Mouse (Mus musculus): ENCODE measurements around the gene Stx1a. TPM values are rescaled to one million over a fixed set of nuclear protein-coding genes. Genes with fewer than 3 reads are reported as not detected.
A peak's percentile ranks its signal among the peaks of the same experiment; 100 is the strongest.

Stx1a gene
- 5.5 and 5.8 TPM in 2 replicates for polyA plus RNA-seq (2015; fragmentation: Nextera tagmentation; extraction: Ambion mirVana)

GRCm38 (mm10) chr5:135023344-135024173 lies at the start of gene Stx1a:
Gene Stx1a (plus strand): TSS chr5:135023482.
- Histone ChIP-seq H3K27ac (ENCODE audit: low read length) (peak within 1 kb of the TSS; percentile 54), H3K27me3 (replicated peaks; ENCODE audit: insufficient read depth, low read length) (no peaks in the 10 kb centered on the region), H3K4me2 (replicated peaks; ENCODE audit: low read depth, low read length) (peak within 1 kb of the TSS; percentile 78), H3K4me1 (ENCODE audit: insufficient read depth, low read depth, low read length) (peaks cover 13% of the 10 kb centered on the region; the same call in 1 of the 2 replicates), H3K4me3 (ENCODE audit: low read depth, low read length) (peak within 1 kb of the TSS; percentile 60), H3K36me3 (ENCODE audit: insufficient read depth, low read length) (no peaks in the 10 kb centered on the region), H3K9ac (replicated peaks; ENCODE audit: low read depth) (peak within 1 kb of the TSS; percentile 44), H3K9me3 (ENCODE audit: low read length) (no peaks in the 10 kb centered on the region)
- WGBS = under 1% methylated on average over 57 of the region's 61 CpGs
- peak; percentile 86 for ATAC-seq
- peak; percentile 95 for DNase-seq (ENCODE audit: low spot score)
- peak; percentile 15; the same call in 1 of the 2 replicates for TF ChIP-seq CTCF (IDR thresholded peaks at IDR 0.05)
- TF ChIP-seq EP300 (IDR thresholded peaks at IDR 0.05) = no peak

GRCm38 (mm10) chr5:134973526-134973925 lies 49.8 kb upstream of the Stx1a start:
- TF ChIP-seq CTCF (IDR thresholded peaks at IDR 0.05) (no peak), EP300 (IDR thresholded peaks at IDR 0.05) (no peak)
- peak; percentile 43 for DNase-seq (ENCODE audit: low spot score)
- WGBS = 56% methylated on average over 7 of the region's 7 CpGs
- H3K4me1 ChIP-seq (ENCODE audit: insufficient read depth, low read depth, low read length) = peaks cover 3% of the 10 kb centered on the region; the same call in 1 of the 2 replicates
- H3K27ac ChIP-seq (ENCODE audit: low read length) = peak overlapping the region; percentile 68
- no peaks in the 10 kb centered on the region for H3K9me3 ChIP-seq (ENCODE audit: low read length)
- no peaks in the 10 kb centered on the region for H3K36me3 ChIP-seq (ENCODE audit: insufficient read depth, low read length)
- no peak overlapping the region for H3K9ac ChIP-seq (replicated peaks; ENCODE audit: low read depth)
- no peak overlapping the region for H3K4me2 ChIP-seq (replicated peaks; ENCODE audit: low read depth, low read length)
- no peaks in the 10 kb centered on the region for H3K27me3 ChIP-seq (replicated peaks; ENCODE audit: insufficient read depth, low read length)
- no peak overlapping the region for H3K4me3 ChIP-seq (ENCODE audit: low read depth, low read length)
- no peak for ATAC-seq

- no peaks in the 10 kb centered on the region for H3K36me3 ChIP-seq (ENCODE audit: insufficient read depth, low read length)
- DNase-seq (ENCODE audit: low spot score) (peak; percentile 80), ATAC-seq (peak; percentile 87)
- TF ChIP-seq CTCF (IDR thresholded peaks at IDR 0.05) (no peak), EP300 (IDR thresholded peaks at IDR 0.05) (peak; percentile 87)
- no peak overlapping the region for H3K9ac ChIP-seq (replicated peaks; ENCODE audit: low read depth)
- peaks cover 3% of the 10 kb centered on the region; the same call in 1 of the 2 replicates for H3K4me1 ChIP-seq (ENCODE audit: insufficient read depth, low read depth, low read length)
- no peaks in the 10 kb centered on the region for H3K9me3 ChIP-seq (ENCODE audit: low read length)
- no peaks in the 10 kb centered on the region for H3K27me3 ChIP-seq (replicated peaks; ENCODE audit: insufficient read depth, low read length)
- 4% methylated on average over 7 of the region's 7 CpGs for WGBS
- peak overlapping the region; percentile 72 for H3K27ac ChIP-seq (ENCODE audit: low read length)
- no peak overlapping the region for H3K4me3 ChIP-seq (ENCODE audit: low read depth, low read length)
- H3K4me2 ChIP-seq (replicated peaks; ENCODE audit: low read depth, low read length) = 0 out of 2 replicates have a peak overlapping the region, but pooled peaks have one; percentile 17
Observed at GRCm38 (mm10) chr5:134974294-134974693, 49.0 kb upstream of the Stx1a start.

- H3K9me3 ChIP-seq (ENCODE audit: low read length) = no peaks in the 10 kb centered on the region
Observed at GRCm38 (mm10) chr5:134974921-134975320, 48.4 kb upstream of the Stx1a start.

GRCm38 (mm10) chr5:134976164-134976563 lies 47.1 kb upstream of the Stx1a start:
- H3K9me3 ChIP-seq (ENCODE audit: low read length) = no peaks in the 10 kb centered on the region
- H3K4me2 ChIP-seq (replicated peaks; ENCODE audit: low read depth, low read length) = no peak overlapping the region
- TF ChIP-seq EP300 (IDR thresholded peaks at IDR 0.05) = no peak
- TF ChIP-seq CTCF (IDR thresholded peaks at IDR 0.05) = no peak
- H3K27ac ChIP-seq (ENCODE audit: low read length) = no peak overlapping the region
- H3K9ac ChIP-seq (replicated peaks; ENCODE audit: low read depth) = no peak overlapping the region
- DNase-seq (ENCODE audit: low spot score) (no peak), ATAC-seq (no peak)
- H3K27me3 ChIP-seq (replicated peaks; ENCODE audit: insufficient read depth, low read length) = no peaks in the 10 kb centered on the region
- H3K4me3 ChIP-seq (ENCODE audit: low read depth, low read length) = no peak overlapping the region
- H3K36me3 ChIP-seq (ENCODE audit: insufficient read depth, low read length) = no peaks in the 10 kb centered on the region
- 76% methylated on average over 2 of the region's 2 CpGs for WGBS
- peaks cover 3% of the 10 kb centered on the region; the same call in 1 of the 2 replicates for H3K4me1 ChIP-seq (ENCODE audit: insufficient read depth, low read depth, low read length)

More at GRCm38 (mm10) chr5:134974921-134975320, 48.4 kb upstream of the Stx1a start:
- no peak for TF ChIP-seq CTCF (IDR thresholded peaks at IDR 0.05)
- TF ChIP-seq EP300 (IDR thresholded peaks at IDR 0.05) = no peak
- ATAC-seq (no peak), DNase-seq (ENCODE audit: low spot score) (no peak)
- H3K27ac ChIP-seq (ENCODE audit: low read length) = 0 out of 2 replicates have a peak overlapping the region, but pooled peaks have one; percentile 43
- H3K9ac ChIP-seq (replicated peaks; ENCODE audit: low read depth) = no peak overlapping the region
- WGBS = 35% methylated on average over 2 of the region's 2 CpGs
- no peaks in the 10 kb centered on the region for H3K36me3 ChIP-seq (ENCODE audit: insufficient read depth, low read length)
- H3K27me3 ChIP-seq (replicated peaks; ENCODE audit: insufficient read depth, low read length) = no peaks in the 10 kb centered on the region
- peaks cover 3% of the 10 kb centered on the region; the same call in 1 of the 2 replicates for H3K4me1 ChIP-seq (ENCODE audit: insufficient read depth, low read depth, low read length)
- H3K4me2 ChIP-seq (replicated peaks; ENCODE audit: low read depth, low read length) = no peak overlapping the region
- no peak overlapping the region for H3K4me3 ChIP-seq (ENCODE audit: low read depth, low read length)

- TF ChIP-seq CTCF (IDR thresholded peaks at IDR 0.05) (no peak), EP300 (IDR thresholded peaks at IDR 0.05) (no peak)
- H3K9me3 ChIP-seq (ENCODE audit: low read length) = no peaks in the 10 kb centered on the region
- no peak overlapping the region for H3K9ac ChIP-seq (replicated peaks; ENCODE audit: low read depth)
- H3K36me3 ChIP-seq (ENCODE audit: insufficient read depth, low read length) = no peaks in the 10 kb centered on the region
- no peak overlapping the region for H3K4me3 ChIP-seq (ENCODE audit: low read depth, low read length)
- no peak for ATAC-seq
- H3K27ac ChIP-seq (ENCODE audit: low read length) = no peak overlapping the region
- DNase-seq (ENCODE audit: low spot score) = no peak
- H3K27me3 ChIP-seq (replicated peaks; ENCODE audit: insufficient read depth, low read length) = no peaks in the 10 kb centered on the region
- WGBS = 83% methylated on average over 14 of the region's 14 CpGs
- H3K4me2 ChIP-seq (replicated peaks; ENCODE audit: low read depth, low read length) = no peak overlapping the region
- H3K4me1 ChIP-seq (ENCODE audit: insufficient read depth, low read depth, low read length) = peaks cover 3% of the 10 kb centered on the region; the same call in 1 of the 2 replicates
Observed at GRCm38 (mm10) chr5:134976577-134977250, 46.6 kb upstream of the Stx1a start.
